Mouse (Mus musculus) right cerebral cortex, postnatal 14 days (tissue): Measurements from ENCODE around the gene Vps8.

ENCODE experiments used
- DNase-seq: peaks from one replicate; pipeline ENCODE4 v3.0.0; 2022

Gene Vps8

DNA sequence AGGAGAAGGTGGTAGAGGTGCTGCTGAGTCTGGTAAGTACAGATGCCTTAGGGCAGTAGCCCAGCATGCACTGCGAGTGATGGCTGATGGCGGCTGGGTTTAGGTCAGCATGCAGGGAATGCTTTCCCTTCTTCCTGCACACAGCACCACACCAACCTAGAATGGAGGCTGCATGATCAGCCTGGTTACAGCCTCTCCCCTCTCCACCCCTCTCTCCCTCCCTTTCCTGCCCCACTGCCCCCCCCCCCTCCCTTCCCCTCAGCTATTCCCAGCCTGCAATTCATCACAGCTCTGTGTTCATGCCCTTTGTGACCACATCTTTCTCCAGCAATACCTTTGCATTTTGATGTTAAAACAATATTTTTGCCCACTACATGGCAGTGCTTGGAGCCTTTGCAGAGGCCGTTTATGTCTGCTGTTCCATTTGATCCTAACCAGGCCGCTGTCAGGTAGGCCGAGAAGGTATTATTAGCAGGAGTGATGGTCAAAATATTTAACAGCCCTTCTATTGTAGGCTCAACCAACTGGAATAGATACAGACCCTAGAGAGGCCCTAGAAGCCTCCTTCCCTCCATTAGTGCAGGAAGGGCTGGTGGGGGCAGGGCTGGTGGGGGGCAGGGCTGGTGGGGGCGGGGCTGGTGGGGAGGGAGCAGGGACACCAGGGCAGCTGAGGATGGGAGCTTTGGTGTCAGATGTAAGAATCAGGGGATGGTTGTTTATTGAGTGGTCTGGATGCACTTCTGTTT lies 17.5 kb upstream of the Vps8 start:
- DNase-seq: no peak

DNA sequence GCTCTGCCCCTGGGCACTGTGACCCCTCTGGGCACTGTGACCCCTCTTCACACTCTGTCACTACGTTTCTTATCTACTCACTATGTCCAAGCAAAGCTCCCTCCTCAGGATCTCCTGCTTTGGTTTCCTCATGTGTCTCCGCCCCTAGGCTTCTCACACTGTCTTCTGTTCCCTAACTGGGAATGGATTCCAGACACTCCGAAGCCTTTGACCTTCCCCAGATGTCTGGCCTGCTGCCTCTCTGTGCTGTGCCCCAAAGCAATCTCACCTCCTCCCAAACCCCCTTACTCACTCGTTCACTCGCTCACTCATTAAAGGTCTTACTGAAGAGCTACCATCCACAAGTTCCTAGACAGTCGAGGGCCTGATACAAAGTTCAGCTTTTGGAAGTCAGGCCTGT lies 16.8 kb upstream of the Vps8 start:
- no peak for DNase-seq

DNA sequence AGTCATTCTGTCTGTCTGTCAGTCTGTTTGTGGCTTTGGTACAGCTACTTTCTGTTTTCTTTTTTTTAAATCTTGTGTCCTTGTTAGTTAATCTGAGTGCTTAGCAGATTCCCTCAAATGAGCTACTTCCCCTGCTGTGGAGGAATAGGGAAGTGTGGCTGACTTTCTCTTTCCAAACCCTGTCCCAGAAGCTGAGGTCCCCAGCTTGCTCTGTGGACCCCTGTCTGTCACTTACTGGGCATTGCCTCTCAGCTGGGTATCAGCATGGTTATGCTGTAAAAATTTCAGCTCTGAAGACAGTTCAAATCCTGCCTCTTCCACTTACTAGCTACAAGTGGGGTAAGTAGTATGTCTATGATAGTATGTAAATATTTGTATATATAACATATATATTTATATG lies 11.1 kb upstream of the Vps8 start:
- no peak for DNase-seq

DNA sequence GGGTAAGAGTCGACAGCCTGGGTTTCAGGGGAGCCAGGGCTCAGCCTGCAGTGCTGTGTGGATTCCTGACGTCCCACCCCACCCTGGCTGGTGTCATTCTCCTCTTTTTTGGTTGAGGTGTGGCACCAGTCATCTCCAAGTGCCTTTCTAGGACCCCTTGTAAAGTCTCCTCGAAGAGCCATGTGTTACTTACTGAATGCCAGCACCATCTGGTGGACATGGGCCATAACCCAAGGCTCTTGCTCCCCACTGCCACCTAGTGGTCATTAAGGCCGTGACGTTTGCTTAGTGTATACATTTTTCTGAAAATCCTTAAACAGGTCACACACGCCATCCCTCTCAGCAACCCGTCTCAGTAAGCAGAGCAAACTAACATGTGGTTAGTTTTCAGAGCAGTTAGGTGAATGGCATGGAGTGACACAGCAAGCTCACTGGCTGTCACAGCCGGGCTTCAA lies 10.3 kb upstream of the Vps8 start:
- DNase-seq: peak; percentile 79

DNA sequence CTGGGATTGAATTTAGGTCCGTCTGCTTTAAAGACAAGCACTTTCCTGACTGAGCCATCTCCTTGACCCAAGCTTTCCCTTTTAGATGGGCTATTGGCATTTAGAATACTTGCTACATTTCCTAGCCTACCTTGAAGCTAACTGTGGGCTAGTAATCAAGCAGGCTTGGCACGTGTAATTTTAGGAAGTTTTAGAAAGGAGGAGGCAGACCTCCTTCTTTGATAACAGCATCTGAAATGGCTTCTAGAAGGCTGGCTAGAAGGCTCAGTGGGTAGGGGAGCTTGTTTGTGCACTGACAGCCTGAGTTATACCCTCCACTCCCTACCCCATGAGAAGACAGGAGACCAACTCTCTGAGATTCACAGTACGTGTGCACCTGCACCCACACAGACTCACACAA lies 9.1 kb upstream of the Vps8 start:
- DNase-seq: no peak

DNA sequence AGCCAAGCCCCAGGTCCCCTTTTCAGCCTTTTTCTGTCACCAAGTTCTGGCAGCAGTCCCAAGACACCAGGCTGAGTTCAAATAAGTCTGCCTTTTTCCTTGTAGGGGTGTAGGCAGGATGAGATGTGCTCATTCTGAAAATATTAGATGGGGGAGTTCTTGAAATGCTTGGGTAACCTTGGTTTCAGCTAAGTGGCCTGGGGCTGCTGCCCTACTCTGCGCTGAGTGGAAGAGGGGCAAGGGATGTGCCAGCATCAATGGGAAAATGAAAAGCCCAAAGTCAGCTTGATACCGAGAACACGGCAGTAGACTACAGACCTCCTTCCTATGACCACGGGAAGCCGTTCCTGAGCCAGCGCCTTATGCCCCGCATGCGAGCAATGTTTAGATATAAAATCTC lies 7.8 kb upstream of the Vps8 start:
- no peak for DNase-seq

DNA sequence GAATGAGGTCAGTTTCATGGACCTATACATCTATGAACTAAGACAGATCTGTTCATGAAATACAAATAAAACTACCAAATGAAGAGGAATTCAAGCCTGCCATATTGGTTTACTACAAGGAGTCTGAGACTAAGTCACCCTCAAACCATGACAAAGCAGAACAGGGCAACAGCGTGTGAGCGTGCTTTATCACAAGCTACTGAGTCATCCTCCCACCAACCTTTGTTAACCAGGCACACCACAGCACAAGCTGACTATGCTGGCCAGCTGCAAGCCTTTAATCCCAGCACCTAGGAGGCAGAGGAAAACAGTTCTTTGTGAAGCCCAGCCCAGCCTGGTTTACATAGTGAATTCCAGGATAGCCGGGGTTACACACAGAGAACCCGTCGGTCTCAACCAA lies 4.9 kb upstream of the Vps8 start:
- DNase-seq: no peak

DNA sequence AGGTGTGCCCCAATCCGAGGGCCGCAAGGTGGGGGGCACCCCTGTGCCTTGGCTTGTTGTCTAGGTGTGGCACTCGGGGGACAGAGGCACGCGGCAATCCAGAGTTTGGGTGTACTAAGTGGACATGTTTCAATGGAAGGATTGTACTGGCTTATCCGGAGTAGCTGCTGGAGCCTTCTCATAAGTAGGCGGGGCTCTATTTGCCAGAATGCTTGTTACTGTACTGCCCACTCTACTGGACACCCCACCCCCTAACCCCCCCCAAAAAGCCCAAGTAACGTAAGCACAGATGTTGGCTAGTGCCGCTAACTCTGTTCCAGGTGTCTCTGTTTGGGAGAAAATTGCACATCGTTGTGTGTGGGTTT lies 610 bp downstream of the Vps8 start:
- no peak for DNase-seq

DNA sequence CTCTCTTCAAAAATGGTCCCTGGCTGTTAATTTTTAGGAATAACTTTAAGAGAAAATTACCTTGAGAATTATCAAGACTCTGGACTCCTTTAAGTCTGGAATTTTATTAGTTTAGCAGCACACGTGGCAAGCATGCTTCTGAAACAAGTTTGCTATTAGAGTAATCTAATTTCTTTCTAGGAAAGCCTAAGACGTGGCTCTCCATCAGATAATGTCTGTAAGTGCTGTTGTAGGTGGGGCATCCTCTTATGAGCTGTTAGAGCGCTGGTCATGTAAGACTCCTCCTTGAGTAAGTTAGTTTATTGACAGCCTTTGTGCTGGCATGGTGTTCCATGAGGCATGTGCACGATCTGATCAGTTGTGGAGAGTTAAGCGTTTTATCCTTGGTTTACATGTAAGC lies 5.2 kb downstream of the Vps8 start:
- DNase-seq: no peak

DNA sequence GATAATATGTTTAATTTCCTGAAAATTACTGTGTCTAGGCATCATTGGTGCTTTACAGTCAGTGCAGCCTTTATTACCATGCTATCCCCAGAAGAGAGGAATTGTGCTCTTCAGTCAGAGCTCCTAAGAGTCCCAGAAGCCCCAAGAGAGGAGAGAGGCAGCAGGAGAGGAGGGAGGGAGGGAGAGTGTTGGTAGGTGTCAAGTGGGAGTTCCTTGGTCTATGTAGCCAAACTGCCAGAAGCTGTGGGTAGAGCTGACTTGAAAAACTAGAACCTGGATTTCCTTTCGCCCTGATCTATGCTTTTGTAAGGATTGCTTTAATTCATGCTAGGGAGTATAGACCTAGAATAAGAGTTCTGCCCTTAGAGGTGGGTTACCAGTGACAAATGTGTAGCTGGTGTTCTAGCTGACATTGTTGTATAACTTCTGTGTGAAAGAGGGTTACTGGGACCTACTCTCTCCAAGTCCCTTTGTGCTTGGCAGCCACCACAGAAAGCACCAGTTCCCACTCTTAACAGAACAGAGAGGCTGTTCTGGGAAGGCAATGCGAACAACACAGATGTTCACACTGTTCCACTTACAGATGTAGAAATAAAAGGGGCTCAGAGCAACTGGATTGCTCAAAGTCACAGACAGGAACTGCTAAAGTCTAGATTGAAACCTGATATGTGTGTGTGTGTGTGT lies 7.6 kb downstream of the Vps8 start:
- DNase-seq: no peak

DNA sequence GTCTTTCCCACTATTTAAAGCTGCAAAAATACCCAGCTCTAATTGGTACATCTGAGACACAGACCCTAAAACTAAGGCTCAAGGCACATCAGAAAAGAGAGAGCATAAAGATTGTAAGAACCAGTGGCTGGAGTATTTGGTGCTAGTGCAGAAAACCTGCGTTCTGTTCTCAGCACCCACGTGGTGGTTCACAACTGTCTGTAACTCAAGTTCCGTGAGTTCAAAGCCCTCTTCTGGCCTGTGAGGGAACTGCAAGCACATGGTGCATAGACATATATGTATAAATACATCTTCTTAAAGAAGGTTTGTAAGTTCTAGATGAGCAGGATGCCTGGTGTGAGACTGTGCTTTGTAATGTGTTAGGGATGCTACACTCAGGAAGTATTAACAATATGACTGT lies 8.7 kb downstream of the Vps8 start:
- DNase-seq: no peak

DNA sequence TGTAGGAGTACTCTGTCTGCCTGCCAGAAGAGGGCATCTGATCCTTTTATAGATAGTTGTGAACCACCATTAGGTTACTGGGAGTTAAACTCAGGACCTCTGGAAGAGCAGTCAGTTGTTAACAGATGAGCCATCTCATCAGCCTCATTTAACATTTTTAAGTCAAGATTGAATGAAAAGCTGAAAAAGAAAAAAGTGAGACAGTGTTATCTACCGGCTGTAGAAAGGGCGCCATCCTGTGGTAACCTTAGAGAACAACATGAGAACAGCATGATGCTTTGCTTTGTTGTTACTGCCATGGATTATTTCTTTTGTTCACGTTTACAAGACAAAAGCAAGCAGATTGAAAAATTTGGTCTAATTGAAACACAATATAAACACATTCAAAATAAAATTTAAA lies 10.6 kb downstream of the Vps8 start:
- no peak for DNase-seq

DNA sequence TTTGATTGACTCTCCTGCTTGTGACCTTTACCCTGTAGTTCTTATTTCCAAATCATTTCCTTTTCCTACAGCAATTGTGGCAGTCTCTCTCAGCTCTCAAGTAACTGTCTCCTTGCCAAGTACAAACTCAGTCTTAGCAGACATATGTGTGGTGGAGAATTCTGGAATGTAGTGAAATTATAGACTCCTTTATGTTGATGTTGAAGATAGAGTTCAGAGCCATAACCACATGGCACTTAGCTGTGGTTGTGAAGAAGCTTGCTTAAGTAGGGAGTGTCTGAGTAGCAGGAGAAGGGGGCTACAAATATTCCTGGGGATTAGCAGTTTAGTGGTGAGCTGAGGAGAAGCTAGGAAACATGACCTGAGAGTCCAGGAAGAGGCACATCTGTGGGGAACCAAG lies 18.1 kb downstream of the Vps8 start:
- no peak for DNase-seq

DNA sequence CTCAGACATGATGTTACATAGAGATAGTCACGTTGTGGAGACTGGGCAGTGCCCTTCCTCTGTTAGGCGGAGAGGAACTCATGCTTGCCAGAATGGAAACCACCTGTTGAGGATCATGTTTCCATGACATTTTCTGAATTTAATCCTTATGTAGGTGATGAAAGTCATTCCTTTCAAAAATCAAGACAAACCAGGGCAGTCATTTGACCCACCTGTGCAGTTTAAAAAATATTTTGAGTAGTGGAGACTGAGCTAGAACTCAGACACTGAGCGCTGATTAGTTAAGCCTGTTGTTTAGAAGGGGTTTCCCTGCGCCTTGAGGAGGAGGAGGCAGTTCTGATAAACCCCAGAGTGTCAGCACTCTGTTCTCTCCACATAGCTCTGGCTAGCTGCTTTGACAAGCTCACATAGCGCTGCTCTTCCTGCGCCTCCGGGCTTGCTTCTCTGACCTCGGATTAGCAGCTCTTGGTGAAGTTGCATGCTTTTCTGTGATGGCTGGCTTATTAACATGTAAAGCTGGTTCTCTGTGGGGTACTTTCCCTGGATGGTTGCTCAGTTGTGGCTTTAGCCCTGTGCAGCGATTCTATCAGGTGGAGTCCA lies 22.2 kb downstream of the Vps8 start:
- no peak for DNase-seq

DNA sequence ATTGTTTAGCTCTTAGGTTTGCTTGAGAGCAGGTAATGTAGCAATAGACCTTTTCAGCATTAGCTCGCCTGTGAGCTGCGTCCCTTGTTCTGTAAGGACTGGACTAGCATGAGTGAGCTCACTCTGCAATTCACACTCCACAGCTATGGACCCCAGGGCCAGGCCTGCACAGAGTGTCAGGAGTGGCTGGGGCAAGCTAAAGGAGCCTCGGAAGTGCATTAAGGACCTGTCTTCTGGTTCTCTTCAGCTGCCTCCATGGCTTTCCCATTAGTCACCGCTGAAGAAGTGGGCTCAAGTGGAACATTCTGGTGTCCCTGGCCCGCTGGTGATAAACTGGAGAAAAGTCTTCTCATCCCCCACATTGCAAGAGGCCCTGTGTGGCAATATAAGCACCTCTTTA lies 24.5 kb downstream of the Vps8 start:
- DNase-seq: no peak

DNA sequence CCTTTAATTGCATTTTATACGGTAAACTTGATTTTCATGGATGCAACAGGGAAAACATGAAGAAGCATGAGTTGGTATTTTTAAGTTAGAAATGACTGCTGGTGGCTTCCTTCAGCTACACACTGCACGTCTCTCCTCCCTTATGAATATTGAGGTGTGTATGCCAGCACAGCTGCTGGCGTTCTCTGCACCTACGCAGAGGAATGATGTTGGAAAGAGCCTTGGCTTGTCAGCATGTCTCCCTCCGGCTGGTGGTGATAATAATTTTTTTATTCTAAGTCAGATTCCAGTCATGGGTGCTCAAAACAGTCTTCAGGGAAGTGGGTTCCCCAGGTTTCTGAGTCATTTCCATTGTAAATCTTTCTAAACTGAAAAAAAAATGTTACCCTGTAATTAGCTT lies 25.5 kb downstream of the Vps8 start:
- DNase-seq: no peak

DNA sequence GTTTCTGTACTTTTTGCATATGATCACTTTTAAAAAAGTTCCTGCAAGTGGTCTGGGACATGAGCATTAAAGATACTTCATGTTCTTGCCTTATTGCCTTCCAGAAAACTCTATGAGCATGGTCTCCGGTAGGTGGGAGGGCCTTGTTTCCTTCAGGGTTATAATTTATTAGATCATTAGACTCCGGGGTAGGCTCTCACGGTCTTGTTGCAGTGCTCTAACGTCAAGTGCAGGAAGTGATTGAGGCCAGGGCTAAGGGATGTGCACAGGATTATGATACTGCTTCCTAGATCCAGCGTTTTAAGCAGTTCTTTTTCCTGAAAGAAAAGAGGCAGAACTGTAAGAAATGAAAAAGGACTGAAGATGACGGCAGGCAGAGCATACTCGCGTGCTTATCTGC lies 27.0 kb downstream of the Vps8 start:
- DNase-seq: no peak

DNA sequence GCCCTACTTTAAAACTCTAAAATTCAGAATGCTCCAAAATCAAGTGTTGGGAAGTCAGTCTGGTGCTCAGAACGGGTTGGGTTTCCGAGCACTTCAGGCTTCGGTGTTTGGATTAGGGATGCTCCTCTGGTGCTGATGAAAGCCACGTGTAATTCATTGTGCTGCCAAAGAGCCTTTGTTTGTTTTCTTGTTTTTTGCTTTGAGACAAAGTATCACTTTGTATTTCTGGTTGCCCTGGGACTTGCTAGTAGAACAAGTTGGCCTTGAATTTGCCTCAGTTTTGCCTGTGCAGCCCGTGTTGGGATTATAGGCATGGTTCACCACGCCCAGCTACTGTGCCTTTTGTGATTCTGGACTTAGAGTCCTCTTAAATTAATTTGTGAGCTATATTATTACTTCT lies 29.7 kb downstream of the Vps8 start:
- DNase-seq: no peak

DNA sequence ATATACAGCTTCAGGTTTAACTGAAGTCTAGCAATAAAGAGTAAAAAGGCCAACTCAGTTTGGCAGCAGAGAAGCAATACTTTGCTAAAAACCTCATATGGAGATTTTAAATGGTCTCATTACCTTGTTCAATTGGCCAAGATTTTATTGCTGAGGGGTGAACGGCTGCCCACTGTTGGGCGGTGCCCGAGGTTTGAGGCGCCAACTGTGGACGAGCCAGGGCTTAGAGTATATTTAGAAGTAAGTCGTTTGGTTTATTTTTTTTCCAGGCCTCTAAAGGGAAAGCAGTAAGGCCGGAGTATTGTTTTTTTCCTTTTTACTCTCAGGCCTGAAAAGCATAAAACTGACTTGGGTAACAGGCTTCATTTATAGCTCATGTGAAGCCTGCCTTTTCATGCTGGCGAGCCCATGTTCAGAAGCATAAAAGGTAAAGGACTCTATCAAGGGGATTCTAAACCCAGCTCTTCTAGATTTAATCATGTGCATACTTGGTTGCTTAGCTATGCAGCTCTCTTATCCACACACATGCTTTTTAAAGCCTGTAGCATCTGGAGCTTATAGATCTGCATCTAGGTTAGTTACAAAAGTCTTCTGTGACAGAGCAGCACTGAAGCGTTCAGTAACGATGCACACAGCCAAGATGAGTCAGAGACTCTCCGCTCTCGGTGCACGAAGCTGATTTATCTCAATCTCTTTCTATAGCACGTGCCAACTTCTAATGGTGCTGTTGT lies 34.9 kb downstream of the Vps8 start:
- DNase-seq: peak; percentile 27

DNA sequence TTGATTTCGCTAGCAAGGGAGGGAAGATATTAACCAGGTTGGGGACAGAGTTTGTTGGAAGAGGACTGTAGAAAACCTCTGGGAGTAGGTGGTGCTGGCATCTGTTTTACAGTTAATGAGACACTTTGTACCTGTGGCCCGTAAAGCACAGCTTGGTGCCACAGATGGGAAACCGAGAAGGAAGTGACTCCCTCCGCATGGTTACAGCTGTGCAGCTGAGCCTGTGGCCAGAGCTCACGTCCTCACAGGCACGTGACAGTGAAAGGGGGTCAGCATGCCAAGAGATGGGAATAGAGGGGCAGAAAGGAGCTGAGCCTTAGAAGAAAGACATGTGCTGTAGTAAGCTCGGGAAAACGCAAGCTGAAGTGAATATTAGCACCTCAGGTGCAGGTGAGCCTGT lies 43.0 kb downstream of the Vps8 start:
- DNase-seq: no peak

DNA sequence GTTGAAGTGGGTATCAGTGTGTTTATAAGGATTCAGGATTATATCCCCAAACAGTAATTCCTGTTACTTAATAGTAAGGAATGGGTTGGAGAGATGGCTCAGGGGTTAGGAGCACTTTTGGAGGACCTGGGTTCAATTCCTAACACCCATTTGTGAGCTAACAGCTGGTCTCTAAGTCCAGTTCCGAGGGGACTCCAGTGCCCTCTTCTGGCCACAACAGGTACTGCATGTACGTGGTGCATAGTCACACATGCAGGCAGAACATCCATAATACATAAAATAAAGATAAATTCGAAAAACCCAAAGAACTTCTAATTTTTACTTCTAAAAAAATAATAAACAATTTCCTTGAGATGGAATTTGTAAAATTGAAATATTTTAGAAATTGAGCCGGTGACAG lies 47.5 kb downstream of the Vps8 start:
- DNase-seq: no peak

DNA sequence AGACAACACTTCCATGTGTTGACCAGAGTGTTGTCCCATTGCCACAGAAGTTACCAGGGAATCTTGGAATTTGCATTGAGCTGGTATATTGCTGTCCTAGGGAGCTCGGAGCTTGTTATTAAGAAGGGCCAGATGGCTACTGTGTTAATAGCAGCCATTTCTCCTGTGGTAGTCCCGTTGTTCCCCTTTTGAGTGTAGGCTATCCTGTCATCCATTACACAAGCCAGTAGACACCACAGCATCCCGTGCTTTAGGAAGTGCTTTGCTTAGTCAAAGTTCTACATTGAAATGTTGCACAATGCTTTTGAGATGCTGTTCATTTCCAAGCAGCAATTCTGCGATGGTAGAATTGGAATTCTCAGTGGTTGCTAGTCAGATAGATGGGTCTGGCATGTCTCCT lies 54.2 kb downstream of the Vps8 start:
- DNase-seq: no peak

DNA sequence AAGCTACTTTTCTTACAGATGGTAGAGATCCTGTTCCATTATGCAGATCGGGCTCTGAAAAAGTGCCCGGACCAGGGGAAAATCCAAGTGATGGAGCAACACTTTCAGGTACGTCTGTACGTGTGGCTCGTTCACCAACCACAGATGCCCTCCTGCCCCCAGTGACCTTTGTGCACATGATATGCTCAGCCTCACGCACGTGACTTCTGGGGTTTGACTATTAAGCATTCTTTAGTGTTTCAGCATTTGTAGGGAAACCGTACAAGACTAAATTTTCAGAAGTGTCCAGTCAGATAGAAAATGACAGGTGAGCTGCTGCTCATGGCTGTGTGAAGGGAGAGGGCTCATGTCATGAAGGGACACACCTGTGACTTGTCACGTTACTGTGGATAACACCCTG lies 55.5 kb downstream of the Vps8 start:
- DNase-seq: no peak

DNA sequence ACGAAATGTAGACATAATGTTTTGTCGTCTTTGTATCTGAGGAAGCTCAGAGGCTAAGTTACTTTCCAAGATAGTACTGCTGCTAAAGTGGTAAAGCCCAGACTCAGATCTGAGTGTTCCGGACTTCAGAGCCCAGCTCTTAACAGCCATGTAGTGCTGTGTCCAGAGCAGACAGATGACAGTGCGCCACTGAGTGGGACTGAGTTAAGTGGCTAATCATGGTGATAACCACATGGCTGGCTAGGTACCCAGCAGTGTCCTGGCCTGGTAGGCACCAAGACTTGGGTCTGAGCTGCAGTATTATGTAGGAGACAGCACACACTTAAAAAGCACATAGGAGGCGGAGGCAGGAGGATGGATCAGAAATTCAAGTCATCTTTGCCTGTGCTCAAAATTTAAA lies 60.9 kb downstream of the Vps8 start:
- no peak for DNase-seq
